ENCODE assay signal across 9 mouse cellular contexts in genomic region chr2:152615563-152615962, GRCm38 (mm10). TPM values are rescaled to one million over a fixed set of nuclear protein-coding genes. Genes with fewer than 3 reads are reported as not detected.
DNase-seq lines count a peak whose midpoint lies in the region; ATAC-seq and TF ChIP-seq lines count a peak whose summit lies in the region.
"Had no signal": no experiment of that assay in that cellular context is flagged by ENCODE, and none has a peak within 500 bp of the region (broad histone marks: within the 10 kb centered on the region; RNA-seq: fewer than 3 reads in every experiment).

No protein-coding gene starts in this region.

- ATAC-seq in hindbrain, embryonic 13.5 days (ENCODE audit: low FRiP score), result no peak
- ATAC-seq in hindbrain, embryonic 16.5 days, result peak; percentile 76
- peak; percentile 83 for ATAC-seq in megakaryocyte-erythroid progenitor cell, adult 5-6 weeks (replicated peaks; ENCODE audit: low FRiP score, low TSS enrichment, poor library complexity, severe bottlenecking)

- no peaks in the 10 kb centered on the region for H3K9me3 ChIP-seq in hindbrain, embryonic 10.5 days
- H3K9me3 ChIP-seq in hindbrain, embryonic 13.5 days, result no peaks in the 10 kb centered on the region
- H3K9me3 ChIP-seq in hindbrain, embryonic 16.5 days (ENCODE audit: control insufficient read depth, low read length), result no peaks in the 10 kb centered on the region

- no peak overlapping the region for H3K9ac ChIP-seq in hindbrain, embryonic 13.5 days
- H3K9ac ChIP-seq in hindbrain, embryonic 16.5 days (ENCODE audit: low read depth, low read length), result no peak overlapping the region

- H3K27ac ChIP-seq in hindbrain, embryonic 10.5 days, result no peak overlapping the region
- H3K27ac ChIP-seq in hindbrain, embryonic 13.5 days, result no peak overlapping the region
- no peak overlapping the region for H3K27ac ChIP-seq in bone marrow macrophage, adult 2 months (ENCODE audit: insufficient read depth, low read depth, low read length)
- H3K27ac ChIP-seq in hindbrain, embryonic 16.5 days (ENCODE audit: low read depth, low read length), result no peak overlapping the region

- no peak overlapping the region for H3K4me2 ChIP-seq in hindbrain, embryonic 13.5 days
- H3K4me2 ChIP-seq in hindbrain, embryonic 16.5 days (ENCODE audit: low read length), result no peak overlapping the region

- 11% methylated on average over 7 of the region's 7 CpGs for WGBS in hindbrain, embryonic 10.5 days
- 6% methylated on average over 7 of the region's 7 CpGs for WGBS in hindbrain, embryonic 13.5 days
- 10% methylated on average over 7 of the region's 7 CpGs for WGBS in hindbrain, embryonic 16.5 days

- no peaks in the 10 kb centered on the region for H3K27me3 ChIP-seq in hindbrain, embryonic 10.5 days (ENCODE audit: insufficient read depth, poor library complexity, severe bottlenecking)
- peaks cover 3% of the 10 kb centered on the region; the same call in 1 of the 2 replicates for H3K27me3 ChIP-seq in hindbrain, embryonic 13.5 days
- no peaks in the 10 kb centered on the region for H3K27me3 ChIP-seq in hindbrain, embryonic 16.5 days (replicated peaks; ENCODE audit: control insufficient read depth, insufficient read depth, low read length)

- DNase-seq in hindbrain, embryonic 10.5 days (ENCODE audit: low spot score), result peak; percentile 52
- peak; percentile 49 for DNase-seq in fibroblast of lung, adult 2 months (ENCODE audit: low read depth)
- peak; percentile 32 for DNase-seq in left cerebral cortex, adult 11 months (ENCODE audit: low spot score)
- peak; percentile 8 for DNase-seq in spleen, adult 12 weeks (ENCODE audit: low spot score)

- no peak for TF ChIP-seq POLR2A in bone marrow macrophage, adult 2 months (IDR thresholded peaks at IDR 0.05; ENCODE audit: borderline replicate concordance, low read depth, low read length)

- no peak overlapping the region for H3K4me3 ChIP-seq in hindbrain, embryonic 10.5 days
- H3K4me3 ChIP-seq in hindbrain, embryonic 13.5 days, result no peak overlapping the region
- no peak overlapping the region for H3K4me3 ChIP-seq in bone marrow macrophage, adult 2 months (ENCODE audit: insufficient read depth, low read length)
- H3K4me3 ChIP-seq in hindbrain, embryonic 16.5 days (ENCODE audit: low read length), result no peak overlapping the region

- no peaks in the 10 kb centered on the region for H3K36me3 ChIP-seq in hindbrain, embryonic 10.5 days
- no peaks in the 10 kb centered on the region for H3K36me3 ChIP-seq in hindbrain, embryonic 13.5 days
- no peaks in the 10 kb centered on the region for H3K36me3 ChIP-seq in hindbrain, embryonic 16.5 days (ENCODE audit: control insufficient read depth, insufficient read depth, low read length)

- H3K4me1 ChIP-seq in hindbrain, embryonic 10.5 days (replicated peaks), result peaks cover 12% of the 10 kb centered on the region
- no peaks in the 10 kb centered on the region for H3K4me1 ChIP-seq in hindbrain, embryonic 13.5 days (replicated peaks)
- 0 out of 2 replicates have a peak, but pooled peaks cover 2% of the 10 kb centered on the region for H3K4me1 ChIP-seq in bone marrow macrophage, adult 2 months (ENCODE audit: control insufficient read depth, insufficient read depth, low read length)
- no peaks in the 10 kb centered on the region for H3K4me1 ChIP-seq in hindbrain, embryonic 16.5 days (ENCODE audit: control insufficient read depth, insufficient read depth, low read depth, low read length)

- TF ChIP-seq CTCF in bone marrow macrophage, adult 2 months (IDR thresholded peaks at IDR 0.05; ENCODE audit: low read depth, low read length), result peak; percentile 42; the same call in 1 of the 2 replicates

RNA-seq across cellular contexts. Expression of gene Defb25, which starts 7.3 kb away (rescaled TPM):
- polyA plus RNA-seq in hindbrain, embryonic 10.5 days (2016; fragmentation: Nextera tagmentation; extraction: Ambion mirVana), result not detected in 2 replicates
- polyA plus RNA-seq in hindbrain, embryonic 13.5 days (2015; fragmentation: Nextera tagmentation; extraction: Ambion mirVana), result not detected in 2 replicates
- not detected in 2 replicates for polyA plus RNA-seq in bone marrow macrophage, adult 2 months (2012; ENCODE audit: insufficient read depth, insufficient read length, missing spikeins)
- not detected in 2 replicates for polyA plus RNA-seq in hindbrain, embryonic 16.5 days (2015; fragmentation: Nextera tagmentation; extraction: Ambion mirVana)
- total RNA-seq in megakaryocyte-erythroid progenitor cell, adult 5-6 weeks (2014; fragmentation: Nextera tagmentation), result not detected in 2 replicates
- total RNA-seq in megakaryocyte-erythroid progenitor cell, adult 5-6 weeks (2017), result not detected in 2 replicates

RNA-seq across cellular contexts. Expression of gene Rem1, which starts 11.2 kb away (rescaled TPM):
- polyA plus RNA-seq in hindbrain, embryonic 10.5 days (2016; fragmentation: Nextera tagmentation; extraction: Ambion mirVana), result 0.35 and 0.37 TPM in 2 replicates
- 0.30 and 0.57 TPM in 2 replicates for polyA plus RNA-seq in hindbrain, embryonic 13.5 days (2015; fragmentation: Nextera tagmentation; extraction: Ambion mirVana)
- not detected in 2 replicates for polyA plus RNA-seq in bone marrow macrophage, adult 2 months (2012; ENCODE audit: insufficient read depth, insufficient read length, missing spikeins)
- 0.80 and 0.82 TPM in 2 replicates for polyA plus RNA-seq in hindbrain, embryonic 16.5 days (2015; fragmentation: Nextera tagmentation; extraction: Ambion mirVana)
- total RNA-seq in megakaryocyte-erythroid progenitor cell, adult 5-6 weeks (2014; fragmentation: Nextera tagmentation), result 4.9 TPM in 1 of 2 replicates, not detected in the other
- not detected in 2 replicates for total RNA-seq in megakaryocyte-erythroid progenitor cell, adult 5-6 weeks (2017)

RNA-seq across cellular contexts. Expression of gene Defb36, which starts 11.4 kb away (rescaled TPM):
- polyA plus RNA-seq in hindbrain, embryonic 10.5 days (2016; fragmentation: Nextera tagmentation; extraction: Ambion mirVana), result not detected in 2 replicates
- polyA plus RNA-seq in hindbrain, embryonic 13.5 days (2015; fragmentation: Nextera tagmentation; extraction: Ambion mirVana), result not detected in 2 replicates
- polyA plus RNA-seq in bone marrow macrophage, adult 2 months (2012; ENCODE audit: insufficient read depth, insufficient read length, missing spikeins), result not detected in 2 replicates
- polyA plus RNA-seq in hindbrain, embryonic 16.5 days (2015; fragmentation: Nextera tagmentation; extraction: Ambion mirVana), result not detected in 2 replicates
- not detected in 2 replicates for total RNA-seq in megakaryocyte-erythroid progenitor cell, adult 5-6 weeks (2014; fragmentation: Nextera tagmentation)
- not detected in 2 replicates for total RNA-seq in megakaryocyte-erythroid progenitor cell, adult 5-6 weeks (2017)

RNA-seq across cellular contexts. Expression of gene Defb45, which starts 16.4 kb away (rescaled TPM):
- not detected in 2 replicates for polyA plus RNA-seq in hindbrain, embryonic 10.5 days (2016; fragmentation: Nextera tagmentation; extraction: Ambion mirVana)
- not detected in 2 replicates for polyA plus RNA-seq in hindbrain, embryonic 13.5 days (2015; fragmentation: Nextera tagmentation; extraction: Ambion mirVana)
- not detected in 2 replicates for polyA plus RNA-seq in bone marrow macrophage, adult 2 months (2012; ENCODE audit: insufficient read depth, insufficient read length, missing spikeins)
- not detected in 2 replicates for polyA plus RNA-seq in hindbrain, embryonic 16.5 days (2015; fragmentation: Nextera tagmentation; extraction: Ambion mirVana)
- total RNA-seq in megakaryocyte-erythroid progenitor cell, adult 5-6 weeks (2014; fragmentation: Nextera tagmentation), result not detected in 2 replicates
- not detected in 2 replicates for total RNA-seq in megakaryocyte-erythroid progenitor cell, adult 5-6 weeks (2017)
- total RNA-seq: adrenal gland, postnatal 36 days had no signal

RNA-seq across cellular contexts. Expression of gene Defb19, which starts 35.5 kb away (rescaled TPM):
- polyA plus RNA-seq in hindbrain, embryonic 10.5 days (2016; fragmentation: Nextera tagmentation; extraction: Ambion mirVana), result not detected in 2 replicates
- not detected in 2 replicates for polyA plus RNA-seq in hindbrain, embryonic 13.5 days (2015; fragmentation: Nextera tagmentation; extraction: Ambion mirVana)
- polyA plus RNA-seq in bone marrow macrophage, adult 2 months (2012; ENCODE audit: insufficient read depth, insufficient read length, missing spikeins), result not detected in 2 replicates
- not detected in 2 replicates for polyA plus RNA-seq in hindbrain, embryonic 16.5 days (2015; fragmentation: Nextera tagmentation; extraction: Ambion mirVana)
- not detected in 2 replicates for total RNA-seq in megakaryocyte-erythroid progenitor cell, adult 5-6 weeks (2014; fragmentation: Nextera tagmentation)
- total RNA-seq in megakaryocyte-erythroid progenitor cell, adult 5-6 weeks (2017), result not detected in 2 replicates
